Mouse (Mus musculus): ENCODE data around the gene Ubl3.

The Ubl3 gene

DNA sequence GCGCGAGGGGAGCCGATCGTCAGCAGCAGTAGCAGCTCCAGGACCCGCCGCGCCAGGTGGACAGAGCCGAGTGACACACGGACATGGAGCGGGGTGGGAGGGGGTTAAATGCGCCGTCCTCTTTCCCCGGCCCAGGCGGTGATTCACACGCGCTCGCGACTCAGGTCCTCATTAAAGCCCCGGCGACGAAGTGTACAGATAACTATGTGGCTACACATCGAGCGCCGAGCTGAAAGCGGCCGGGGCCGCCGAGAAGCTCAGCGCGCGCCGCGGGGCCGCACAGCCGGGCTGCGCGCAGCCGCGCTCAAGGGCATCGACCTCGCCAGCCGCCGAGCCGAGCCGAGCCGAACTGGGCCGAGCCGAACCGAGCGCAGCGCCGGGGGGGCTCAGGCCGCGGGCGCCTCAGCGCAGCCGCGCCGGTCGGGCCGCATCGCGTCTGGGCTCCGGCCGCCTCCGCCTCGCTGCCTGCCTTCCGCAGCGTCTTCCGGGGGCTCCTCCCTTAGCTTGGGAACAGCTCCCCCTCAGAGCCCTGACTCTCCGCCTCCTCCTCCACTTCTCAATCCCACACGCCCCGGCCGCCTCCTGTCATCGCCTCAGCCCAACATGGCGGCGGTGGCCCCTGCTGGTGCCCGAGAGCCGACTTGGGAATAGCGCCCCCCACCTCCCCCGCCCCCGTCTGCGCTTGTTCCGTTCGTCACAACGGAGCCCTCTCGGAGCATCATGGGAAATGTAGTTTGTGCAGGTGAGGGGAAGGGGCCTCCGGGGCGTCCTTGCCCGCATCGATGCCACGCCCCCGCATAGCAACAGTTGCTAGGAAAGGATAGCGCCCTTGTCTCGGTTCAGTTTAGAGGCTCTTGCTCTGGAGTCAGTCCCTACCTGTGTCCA, at the start of gene Ubl3:
Ubl3 (minus strand) TSS at position 603 of the 885 bp plus-strand sequence.
- in situ Hi-C loops (cut with MboI; ENCODE audit: low pct_unique_long_range_greater_than_20kb in 1 of 2, low sequenced_read_pairs in 2 of 2, unreplicated experiment in 1 of 2): no loop called here

DNA sequence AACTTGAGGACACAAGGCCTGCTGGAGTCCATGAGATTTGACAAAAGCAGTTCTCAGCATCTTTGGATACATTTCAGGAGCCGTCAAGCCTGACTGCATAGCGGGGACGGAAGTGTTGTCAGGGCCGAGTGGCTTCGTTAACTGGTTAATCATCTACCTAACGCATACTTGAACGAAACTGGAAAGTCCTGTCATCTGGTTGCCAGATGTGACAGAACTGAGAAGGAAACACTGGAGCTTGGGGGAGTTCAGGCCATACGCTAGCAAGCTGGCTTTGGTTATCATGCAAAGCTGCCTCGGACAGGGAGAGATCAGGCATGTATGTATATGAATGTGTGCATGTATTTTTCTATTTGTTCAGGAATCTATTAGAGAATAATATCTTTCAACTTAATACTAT, 45.8 kb upstream of the Ubl3 start:
- in situ Hi-C loops (cut with MboI; ENCODE audit: low pct_unique_long_range_greater_than_20kb in 1 of 2, low sequenced_read_pairs in 2 of 2, unreplicated experiment in 1 of 2): no loop called here

DNA sequence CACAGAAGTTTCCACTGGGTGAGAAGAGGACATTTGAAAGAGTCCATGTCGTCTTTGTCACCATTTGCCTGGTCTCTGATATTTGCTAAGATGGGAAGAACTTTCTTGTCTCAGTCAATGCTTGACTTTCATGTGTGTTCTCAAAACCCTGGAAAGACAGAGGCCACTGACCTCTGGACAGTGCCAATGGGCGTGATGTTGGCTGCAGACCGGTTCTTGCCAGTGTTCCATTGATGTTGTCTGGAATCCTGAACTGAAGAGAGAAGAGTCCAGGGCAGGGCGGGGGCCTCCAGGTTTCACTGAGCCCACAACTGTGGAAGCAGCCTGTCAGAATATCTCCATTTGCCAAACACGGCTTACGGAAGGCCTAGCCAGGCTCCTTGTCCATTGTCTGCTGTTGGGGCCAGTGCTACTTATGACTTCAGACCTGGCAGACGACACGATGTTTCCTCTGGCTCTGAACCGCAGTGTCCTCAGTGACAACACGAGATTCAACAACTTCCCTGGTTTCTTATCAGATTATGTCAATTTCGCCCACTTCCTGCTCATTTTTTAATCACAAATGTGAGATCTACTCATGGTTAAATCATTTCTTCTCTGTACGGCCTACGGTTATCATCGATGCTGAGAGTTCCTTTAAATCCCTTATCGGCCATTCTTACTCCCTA, 43.6 kb upstream of the Ubl3 start:
- in situ Hi-C loops (cut with MboI; ENCODE audit: low pct_unique_long_range_greater_than_20kb in 1 of 2, low sequenced_read_pairs in 2 of 2, unreplicated experiment in 1 of 2): no loop called here

DNA sequence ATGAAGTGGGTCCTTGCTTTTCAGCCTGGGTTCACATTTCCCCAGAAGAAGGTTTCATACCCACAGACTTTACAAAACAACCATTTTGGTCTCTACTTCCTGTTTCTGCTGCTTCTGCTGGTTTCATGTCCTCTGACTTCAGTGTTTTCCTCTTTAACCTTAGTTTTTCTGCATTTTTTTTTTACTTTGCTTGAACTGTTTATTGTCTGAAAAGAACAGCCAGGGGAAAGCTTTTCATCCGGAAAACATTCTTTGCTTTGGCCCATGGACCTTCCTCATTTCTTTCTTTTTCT, 42.8 kb upstream of the Ubl3 start:
- in situ Hi-C loops (cut with MboI; ENCODE audit: low pct_unique_long_range_greater_than_20kb in 1 of 2, low sequenced_read_pairs in 2 of 2, unreplicated experiment in 1 of 2): no loop called here

DNA sequence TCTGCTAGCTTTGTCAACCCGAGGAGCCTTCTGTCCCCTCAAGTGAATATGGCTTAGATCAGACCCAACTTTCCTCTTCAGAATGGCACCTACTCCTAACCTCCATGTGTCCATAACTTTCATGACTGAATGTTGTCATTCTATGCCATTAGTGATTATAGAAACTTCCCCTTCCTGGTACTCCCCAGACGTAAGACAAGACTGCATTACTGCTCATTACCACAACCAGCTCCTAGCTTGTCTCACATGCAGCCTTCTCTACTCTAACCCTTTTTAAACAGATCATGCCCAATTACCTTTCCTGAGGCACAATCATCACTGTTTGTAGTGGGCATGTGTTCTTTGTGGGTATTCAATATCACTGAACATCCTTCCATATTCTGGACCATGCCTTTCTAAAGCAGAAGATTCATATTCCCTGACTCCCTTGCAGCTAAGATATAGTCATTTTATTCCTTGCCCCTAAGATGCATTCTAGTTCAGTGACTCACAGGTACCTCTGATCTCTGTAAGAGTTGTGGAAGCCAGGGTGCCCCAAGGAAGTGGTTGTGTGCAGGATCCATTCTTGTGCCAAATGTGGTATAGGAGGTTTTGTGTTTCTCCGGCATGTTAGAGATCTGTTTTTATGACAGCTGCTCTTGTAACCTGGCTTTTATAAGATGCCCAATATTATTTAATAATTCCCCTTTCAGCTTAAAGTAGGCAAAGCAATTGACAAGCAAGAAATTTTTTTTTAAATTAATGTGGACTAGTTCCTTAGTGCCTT, 42.3 kb upstream of the Ubl3 start:
- in situ Hi-C loops (cut with MboI; ENCODE audit: low pct_unique_long_range_greater_than_20kb in 1 of 2, low sequenced_read_pairs in 2 of 2, unreplicated experiment in 1 of 2): no loop called here

DNA sequence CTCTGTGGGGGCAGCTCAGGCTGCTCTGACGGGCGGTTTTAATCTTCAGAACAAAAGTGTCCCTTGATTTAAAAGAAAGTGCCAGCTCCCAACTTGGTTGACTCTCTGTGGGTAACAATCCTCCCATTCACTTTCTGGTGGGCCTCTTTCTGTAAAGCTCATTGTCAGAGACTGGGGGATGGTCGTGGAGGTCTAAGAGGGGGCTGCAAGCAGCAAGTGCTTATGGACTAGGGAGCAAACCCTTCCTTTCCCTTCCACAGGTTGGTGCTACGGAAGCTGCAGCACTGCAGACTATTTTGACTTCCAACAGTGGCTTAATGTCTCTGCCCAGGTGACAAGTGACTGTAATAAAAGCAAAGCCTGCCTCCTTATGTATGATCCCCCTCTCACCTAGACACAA, 41.0 kb upstream of the Ubl3 start:
- in situ Hi-C loops (cut with MboI; ENCODE audit: low pct_unique_long_range_greater_than_20kb in 1 of 2, low sequenced_read_pairs in 2 of 2, unreplicated experiment in 1 of 2): no loop called here

DNA sequence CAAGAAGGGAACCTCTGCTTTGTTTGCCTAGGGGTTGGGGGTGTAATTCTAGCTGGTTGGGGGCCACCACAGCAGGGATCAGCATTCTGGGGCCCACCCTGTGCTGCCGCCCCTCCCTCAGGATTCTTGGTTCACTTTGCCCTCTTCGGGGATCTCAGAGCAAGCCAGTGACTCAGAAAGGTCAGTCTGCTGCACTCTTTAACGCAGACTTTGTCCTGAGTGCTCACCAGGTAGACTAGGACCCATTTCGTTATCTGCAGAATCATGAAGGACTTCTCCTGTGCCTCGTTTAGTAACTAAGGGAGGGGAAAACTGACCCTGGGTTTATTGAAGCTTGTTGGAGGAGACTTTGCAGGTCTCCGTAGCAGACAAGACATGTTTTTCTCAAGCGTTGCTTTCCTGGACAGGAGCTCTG, 38.9 kb upstream of the Ubl3 start:
- in situ Hi-C loops (cut with MboI; ENCODE audit: low pct_unique_long_range_greater_than_20kb in 1 of 2, low sequenced_read_pairs in 2 of 2, unreplicated experiment in 1 of 2): no loop called here

DNA sequence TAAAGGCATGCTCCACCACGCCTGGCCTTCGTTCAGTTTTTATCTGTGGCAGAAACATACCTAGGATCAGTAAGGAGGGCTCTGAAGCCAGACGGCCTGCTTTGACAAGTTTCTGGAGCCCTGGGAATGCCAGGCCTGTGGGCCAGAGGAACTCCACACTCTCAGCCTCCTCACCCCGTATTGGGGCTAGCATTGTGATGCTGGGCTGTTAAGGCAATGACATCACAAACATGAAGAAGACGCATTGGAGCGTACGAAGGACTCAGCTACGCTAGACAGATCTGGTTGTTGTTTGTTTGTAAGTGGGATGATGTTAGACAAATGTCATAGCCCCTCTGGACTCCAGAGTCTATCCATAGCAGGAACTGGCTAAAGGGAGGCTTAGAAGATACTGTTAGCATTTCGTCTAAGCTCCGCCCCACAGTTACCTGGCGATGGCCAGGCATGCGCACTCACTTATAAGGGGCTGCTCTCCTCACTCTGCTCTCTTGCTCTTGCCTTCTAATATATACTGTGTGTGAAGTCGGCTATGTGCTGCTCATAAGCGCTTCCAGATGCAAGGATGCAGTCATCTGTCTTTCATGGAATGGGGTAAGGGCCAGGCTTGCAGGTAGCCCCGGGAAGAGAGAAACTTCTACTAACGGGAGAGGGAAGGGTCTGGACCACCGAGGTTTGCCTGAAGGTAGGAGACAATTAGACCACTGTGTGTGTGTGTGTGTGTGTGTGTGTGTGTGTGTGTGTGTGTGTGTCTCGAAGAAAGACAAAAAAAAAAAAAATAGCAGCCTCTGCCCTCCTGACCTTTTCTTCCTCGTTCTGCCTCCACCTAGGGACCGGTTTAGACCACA, 38.2 kb upstream of the Ubl3 start:
- in situ Hi-C loops (cut with MboI; ENCODE audit: low pct_unique_long_range_greater_than_20kb in 1 of 2, low sequenced_read_pairs in 2 of 2, unreplicated experiment in 1 of 2): no loop called here

DNA sequence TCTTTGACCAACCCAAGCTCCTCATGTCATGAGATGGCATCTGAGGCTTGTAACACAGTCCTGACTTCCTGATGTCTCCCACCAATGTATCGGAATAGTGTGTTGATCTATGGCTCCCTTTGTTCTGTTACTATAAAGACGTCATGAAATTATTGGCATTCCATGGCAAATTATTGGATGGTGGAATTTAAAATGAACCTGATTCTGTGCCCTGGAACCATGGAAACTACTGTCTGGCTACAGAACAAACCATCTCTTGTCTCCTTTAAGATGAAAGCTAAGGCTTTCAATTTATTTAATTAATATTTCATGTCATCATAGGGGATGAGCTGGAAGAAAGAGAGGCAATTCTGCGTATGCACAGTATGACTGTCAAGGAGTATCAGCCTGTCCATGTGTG, 36.4 kb upstream of the Ubl3 start:
- in situ Hi-C loops (cut with MboI; ENCODE audit: low pct_unique_long_range_greater_than_20kb in 1 of 2, low sequenced_read_pairs in 2 of 2, unreplicated experiment in 1 of 2): no loop called here

DNA sequence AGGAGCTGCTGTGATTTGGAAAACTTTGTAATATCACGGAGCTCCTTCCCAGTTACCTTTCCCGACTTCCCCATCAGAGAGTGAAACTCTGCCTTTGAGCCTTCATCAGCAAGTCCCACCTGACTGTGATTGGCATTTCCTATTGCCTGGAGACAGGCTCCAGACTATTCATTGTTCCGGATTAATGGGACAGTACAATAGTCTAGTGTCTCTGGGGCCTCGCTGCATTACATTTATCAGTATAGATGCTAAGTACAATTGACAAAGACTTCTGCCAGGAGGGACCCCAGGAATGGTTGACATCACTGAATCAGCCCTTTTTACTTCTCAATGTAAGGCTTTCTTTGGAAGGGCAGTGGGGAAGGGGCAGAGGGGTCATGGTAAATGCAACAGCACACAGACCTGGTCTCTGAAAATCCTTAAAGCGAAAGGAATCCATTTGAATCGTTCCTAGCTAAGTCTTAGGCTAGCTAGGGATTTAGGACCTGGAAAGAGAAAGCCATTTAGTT, 35.6 kb upstream of the Ubl3 start:
- in situ Hi-C loops (cut with MboI; ENCODE audit: low pct_unique_long_range_greater_than_20kb in 1 of 2, low sequenced_read_pairs in 2 of 2, unreplicated experiment in 1 of 2): no loop called here

DNA sequence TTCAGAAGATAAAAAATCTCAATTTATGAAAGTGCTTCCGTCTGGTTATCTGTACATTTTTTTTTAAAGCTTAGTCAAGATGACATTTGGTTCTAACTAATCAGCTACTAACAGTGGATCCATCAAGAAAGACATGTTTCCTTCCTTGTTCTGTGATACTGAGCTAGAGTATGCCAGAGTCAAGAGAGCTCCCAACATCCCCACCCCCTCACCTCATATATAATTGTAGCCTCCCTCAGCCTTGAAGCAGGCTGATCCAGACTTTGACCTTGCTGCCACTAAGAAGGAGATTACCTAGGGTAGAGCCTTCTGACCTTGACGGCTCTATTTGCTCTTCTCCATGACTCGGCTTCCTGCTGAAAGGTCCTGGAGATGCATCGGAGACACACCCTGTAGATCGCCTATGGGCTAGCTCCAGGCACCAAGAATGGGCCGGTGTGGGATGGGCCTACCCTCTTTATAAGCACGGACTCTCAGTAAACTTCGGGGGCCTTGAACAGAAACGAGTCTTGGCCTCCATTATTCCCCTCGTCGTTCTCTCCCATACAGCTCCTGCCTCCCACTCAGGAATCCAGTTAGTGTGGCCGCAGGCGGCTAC, 27.9 kb upstream of the Ubl3 start:
- in situ Hi-C loops (cut with MboI; ENCODE audit: low pct_unique_long_range_greater_than_20kb in 1 of 2, low sequenced_read_pairs in 2 of 2, unreplicated experiment in 1 of 2): no loop called here

DNA sequence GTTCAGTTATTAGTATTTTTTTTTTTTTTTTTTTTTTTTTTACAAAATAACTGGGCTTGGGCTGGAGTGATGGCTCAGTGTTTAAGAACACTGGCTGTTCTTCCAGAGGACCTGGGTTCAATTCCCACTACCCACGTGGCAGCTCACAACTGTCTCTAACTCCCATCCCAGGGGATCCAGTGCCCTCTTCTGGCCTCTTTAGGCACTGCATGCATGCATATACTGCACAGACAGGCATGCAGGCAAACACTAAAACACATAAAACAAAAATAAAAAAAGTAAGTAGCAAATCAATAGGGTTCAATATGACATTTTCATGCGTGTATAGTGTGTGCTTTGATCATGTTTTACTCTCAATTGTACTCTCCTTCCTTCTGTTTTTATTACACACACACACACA, 26.6 kb upstream of the Ubl3 start:
- in situ Hi-C loops (cut with MboI; ENCODE audit: low pct_unique_long_range_greater_than_20kb in 1 of 2, low sequenced_read_pairs in 2 of 2, unreplicated experiment in 1 of 2): no loop called here

DNA sequence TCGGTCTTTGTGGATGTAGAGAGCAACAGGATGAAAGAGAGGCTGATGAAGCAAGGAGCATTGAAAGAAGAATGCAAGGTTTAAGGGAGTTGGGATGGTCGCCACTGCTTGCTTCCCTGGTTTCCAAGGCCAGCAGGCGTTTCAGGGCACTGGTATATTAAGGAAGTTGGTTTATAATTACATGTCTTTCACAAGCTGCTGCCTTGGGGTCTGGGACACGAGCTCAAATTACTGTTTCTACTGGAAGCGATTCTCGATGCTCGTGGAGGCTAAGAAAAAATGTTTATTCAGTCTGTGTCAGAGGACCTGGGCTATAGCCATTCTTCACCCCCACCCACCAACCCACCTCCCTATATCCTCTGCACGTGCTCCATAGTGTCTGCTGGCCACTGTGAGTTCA, 25.8 kb upstream of the Ubl3 start:
- in situ Hi-C loops (cut with MboI; ENCODE audit: low pct_unique_long_range_greater_than_20kb in 1 of 2, low sequenced_read_pairs in 2 of 2, unreplicated experiment in 1 of 2): no loop called here

DNA sequence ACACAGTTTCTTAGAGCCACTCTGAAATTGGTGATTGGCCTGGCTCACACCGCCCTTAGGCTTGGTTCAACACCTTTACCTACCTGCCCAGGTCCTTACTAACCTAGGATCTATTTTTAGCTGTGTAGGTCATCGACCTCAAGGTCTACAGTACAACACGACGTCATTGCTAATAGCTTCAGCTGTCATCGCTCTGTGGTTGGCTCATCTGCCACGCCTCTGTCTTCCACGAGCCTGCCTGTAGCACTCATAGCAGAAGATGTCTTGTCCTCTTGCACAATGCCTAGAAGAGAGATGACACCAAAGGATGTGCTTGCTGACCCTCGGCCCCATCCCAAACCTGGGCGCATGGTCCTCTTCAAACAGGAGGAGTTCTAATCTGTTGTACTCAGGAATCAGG, 24.7 kb upstream of the Ubl3 start:
- in situ Hi-C loops (cut with MboI; ENCODE audit: low pct_unique_long_range_greater_than_20kb in 1 of 2, low sequenced_read_pairs in 2 of 2, unreplicated experiment in 1 of 2): no loop called here

DNA sequence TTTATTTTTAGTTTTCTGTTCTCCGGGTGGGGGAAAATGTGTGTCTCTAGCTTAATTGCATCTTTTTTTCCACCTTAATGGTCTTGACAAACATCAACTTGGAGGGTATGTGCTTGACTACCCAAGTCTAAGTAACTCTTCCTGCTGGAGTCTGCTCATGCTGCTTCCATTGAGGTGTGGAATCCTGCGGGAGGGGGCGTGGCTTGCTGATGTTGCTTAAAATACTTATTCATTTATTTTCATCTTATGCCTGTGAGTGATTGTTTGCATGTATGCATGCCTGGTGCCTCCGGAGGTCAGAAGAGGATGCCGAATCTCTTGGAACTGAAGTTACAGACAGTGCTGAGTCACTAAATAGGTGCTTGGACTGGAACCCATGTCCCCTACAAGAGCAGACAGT, 22.6 kb upstream of the Ubl3 start:
- in situ Hi-C loops (cut with MboI; ENCODE audit: low pct_unique_long_range_greater_than_20kb in 1 of 2, low sequenced_read_pairs in 2 of 2, unreplicated experiment in 1 of 2): no loop called here

DNA sequence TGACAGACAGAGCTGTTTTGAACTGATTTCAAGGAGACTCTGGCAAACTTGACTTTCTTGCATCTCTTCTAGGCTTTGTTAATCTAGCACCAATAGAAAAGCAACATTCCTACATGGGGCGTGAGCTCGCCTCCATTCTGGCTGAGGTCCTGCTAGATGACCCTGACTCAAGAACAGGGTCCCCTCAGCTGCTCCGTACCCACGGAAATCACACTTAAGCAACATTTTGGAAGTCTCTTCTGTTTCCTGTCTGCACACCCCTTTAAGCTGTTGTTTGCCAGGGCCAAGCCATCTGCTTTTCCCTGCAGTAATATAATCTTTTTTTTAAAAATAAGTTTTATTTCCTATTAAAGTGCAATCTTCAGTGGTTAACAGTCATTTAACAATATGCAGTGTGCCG, 20.1 kb upstream of the Ubl3 start:
- in situ Hi-C loops (cut with MboI; ENCODE audit: low pct_unique_long_range_greater_than_20kb in 1 of 2, low sequenced_read_pairs in 2 of 2, unreplicated experiment in 1 of 2): no loop called here

DNA sequence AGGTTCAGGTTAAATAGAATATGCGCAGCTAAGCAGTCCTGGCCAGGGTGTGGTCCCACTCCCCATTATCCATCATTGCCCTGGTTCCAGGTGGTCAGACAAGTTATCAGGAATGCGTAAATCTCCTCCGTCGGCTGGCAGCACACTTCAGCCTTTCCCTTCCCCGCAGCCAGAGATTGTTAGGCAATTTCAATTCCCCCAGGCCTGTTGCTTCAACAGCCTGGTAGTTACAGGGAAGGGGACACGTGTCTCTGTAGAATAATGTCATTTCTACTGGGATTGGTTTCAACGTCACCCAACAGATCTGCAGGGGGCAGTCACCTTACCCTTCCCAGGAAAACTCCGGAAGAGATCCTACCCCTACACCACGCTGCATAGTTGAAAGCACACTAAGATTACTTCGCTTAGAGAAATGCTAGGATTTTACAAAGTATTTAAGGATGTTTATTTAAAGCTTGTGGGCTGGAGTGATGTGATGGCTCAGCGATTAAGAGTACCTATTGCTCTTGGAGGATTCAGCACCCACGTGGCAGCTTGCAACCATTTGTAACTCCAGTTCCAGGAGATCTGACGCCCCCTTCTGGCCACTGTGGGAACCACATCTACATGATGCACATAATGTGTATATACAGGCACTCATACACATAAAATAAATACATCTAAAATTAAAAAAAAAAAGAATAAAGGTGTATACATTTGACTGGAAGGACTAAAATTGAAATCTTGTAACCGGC, 18.1 kb upstream of the Ubl3 start:
- in situ Hi-C loops (cut with MboI; ENCODE audit: low pct_unique_long_range_greater_than_20kb in 1 of 2, low sequenced_read_pairs in 2 of 2, unreplicated experiment in 1 of 2): no loop called here

DNA sequence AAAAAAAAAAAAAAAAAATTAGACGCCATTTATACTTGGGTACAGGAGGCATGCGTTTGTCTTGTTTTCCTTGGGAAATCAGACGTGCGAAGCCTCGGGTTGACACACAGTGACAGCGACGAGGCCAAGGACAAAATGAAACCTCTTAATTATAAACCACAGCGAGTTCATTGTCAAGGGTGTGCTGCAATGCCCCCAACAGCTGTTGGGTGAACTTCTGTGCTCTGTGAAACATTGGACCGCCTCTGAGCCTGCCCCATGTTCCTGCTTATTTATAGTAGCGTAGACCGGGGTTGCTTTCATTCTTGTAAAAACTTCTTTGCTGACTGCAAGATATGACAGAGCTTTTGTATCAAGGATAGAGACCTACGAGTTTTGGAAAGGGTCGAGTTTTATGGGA, 16.9 kb upstream of the Ubl3 start:
- in situ Hi-C loops (cut with MboI; ENCODE audit: low pct_unique_long_range_greater_than_20kb in 1 of 2, low sequenced_read_pairs in 2 of 2, unreplicated experiment in 1 of 2): no loop called here

Measured in mouse embryonic stem cell (cell line).